Mouse (Mus musculus): ENCODE data around the gene Asphd2. TPM values are rescaled to one million over a fixed set of nuclear protein-coding genes. Genes with fewer than 3 reads are reported as not detected.

Asphd2 gene
- polyA plus RNA-seq, 2 experiments = 23.1 to 26.1 TPM

GRCm38 (mm10) chr5:112343205-112343595, 51.5 kb downstream of the Asphd2 start:
- Histone ChIP-seq H3K27ac (replicated peaks; ENCODE audit: low read depth, low read length) (0 out of 2 replicates have a peak overlapping the region, but pooled peaks have one; percentile 48), H3K4me1 (ENCODE audit: control insufficient read depth, insufficient read depth, low read length) (peaks cover 10% of the 10 kb centered on the region), H3K4me2 (replicated peaks; ENCODE audit: low read depth, low read length, severe bottlenecking) (peak overlapping the region; percentile 71), H3K4me3 (replicated peaks; ENCODE audit: low read length) (peak overlapping the region; percentile 78), H3K36me3 (ENCODE audit: control insufficient read depth, insufficient read depth, low read length) (peaks cover 20% of the 10 kb centered on the region), H3K9me3 (ENCODE audit: control insufficient read depth, low read length) (no peaks in the 10 kb centered on the region), H3K27me3 (ENCODE audit: control insufficient read depth, insufficient read depth, low read length) (no peaks in the 10 kb centered on the region), H3K9ac (ENCODE audit: low read depth, low read length, severe bottlenecking) (peak overlapping the region; percentile 73)
- TF ChIP-seq POLR2A (IDR thresholded peaks at IDR 0.05; ENCODE audit: borderline replicate concordance, extremely low read depth, insufficient read depth, insufficient read length) = no peak
- DNase-seq (ENCODE audit: low spot score) (no peak), ATAC-seq (ENCODE audit: low FRiP score, low read depth) (peak; percentile 60)
- under 1% methylated on average over 19 of the region's 24 CpGs for WGBS

- peak; percentile 87 for ATAC-seq (ENCODE audit: low FRiP score, low read depth)
- H3K9me3 ChIP-seq (ENCODE audit: control insufficient read depth, low read length) = no peaks in the 10 kb centered on the region
- 0 out of 2 replicates have a peak within 1 kb of the TSS, but pooled peaks have one; percentile 48 for H3K27ac ChIP-seq (replicated peaks; ENCODE audit: low read depth, low read length)
- whole genome bisulfite sequencing = 3% methylated on average over 32 of the region's 64 CpGs
- no peaks in the 10 kb centered on the region for H3K27me3 ChIP-seq (ENCODE audit: control insufficient read depth, insufficient read depth, low read length)
- TF ChIP-seq POLR2A (IDR thresholded peaks at IDR 0.05; ENCODE audit: borderline replicate concordance, extremely low read depth, insufficient read depth, insufficient read length) = no peak
- H3K4me1 ChIP-seq (ENCODE audit: control insufficient read depth, insufficient read depth, low read length) = peaks cover 10% of the 10 kb centered on the region
- peaks cover 21% of the 10 kb centered on the region for H3K36me3 ChIP-seq (ENCODE audit: control insufficient read depth, insufficient read depth, low read length)
- peak within 1 kb of the TSS; percentile 78 for H3K4me3 ChIP-seq (replicated peaks; ENCODE audit: low read length)
- H3K9ac ChIP-seq (ENCODE audit: low read depth, low read length, severe bottlenecking) = peak within 1 kb of the TSS; percentile 73
- DNase-seq (ENCODE audit: low spot score) = peak; percentile 67
- H3K4me2 ChIP-seq (replicated peaks; ENCODE audit: low read depth, low read length, severe bottlenecking) = peak within 1 kb of the TSS; percentile 71
Measured at GRCm38 (mm10) chr5:112342463-112343204, 52.0 kb downstream of the Asphd2 start, which contains the start of the genes Srrd and Hps4. Gene Srrd, minus strand, starts transcription at chr5:112343040. Gene Hps4, plus strand, starts transcription at chr5:112343083.

- no peak for ATAC-seq (ENCODE audit: low FRiP score, low read depth)
- Histone ChIP-seq H3K27me3 (ENCODE audit: control insufficient read depth, insufficient read depth, low read length) (no peaks in the 10 kb centered on the region), H3K9ac (ENCODE audit: low read depth, low read length, severe bottlenecking) (no peak overlapping the region), H3K36me3 (ENCODE audit: control insufficient read depth, insufficient read depth, low read length) (peaks cover 50% of the 10 kb centered on the region), H3K4me2 (replicated peaks; ENCODE audit: low read depth, low read length, severe bottlenecking) (no peak overlapping the region), H3K27ac (replicated peaks; ENCODE audit: low read depth, low read length) (no peak overlapping the region), H3K4me3 (replicated peaks; ENCODE audit: low read length) (no peak overlapping the region), H3K4me1 (ENCODE audit: control insufficient read depth, insufficient read depth, low read length) (peaks cover 10% of the 10 kb centered on the region), H3K9me3 (ENCODE audit: control insufficient read depth, low read length) (no peaks in the 10 kb centered on the region)
- DNase-seq (ENCODE audit: low spot score) = no peak
- TF ChIP-seq POLR2A (IDR thresholded peaks at IDR 0.05; ENCODE audit: borderline replicate concordance, extremely low read depth, insufficient read depth, insufficient read length) = no peak
- WGBS = 52% methylated on average over 7 of the region's 7 CpGs
Measured at GRCm38 (mm10) chr5:112339215-112339614, 55.5 kb downstream of the Asphd2 start.

GRCm38 (mm10) chr5:112337004-112337403, 57.7 kb downstream of the Asphd2 start:
- Histone ChIP-seq H3K4me1 (ENCODE audit: control insufficient read depth, insufficient read depth, low read length) (no peaks in the 10 kb centered on the region; the same call in 1 of the 2 replicates), H3K4me2 (replicated peaks; ENCODE audit: low read depth, low read length, severe bottlenecking) (no peak overlapping the region), H3K27ac (replicated peaks; ENCODE audit: low read depth, low read length) (no peak overlapping the region), H3K9ac (ENCODE audit: low read depth, low read length, severe bottlenecking) (no peak overlapping the region), H3K9me3 (ENCODE audit: control insufficient read depth, low read length) (no peaks in the 10 kb centered on the region), H3K27me3 (ENCODE audit: control insufficient read depth, insufficient read depth, low read length) (no peaks in the 10 kb centered on the region), H3K4me3 (replicated peaks; ENCODE audit: low read length) (no peak overlapping the region), H3K36me3 (ENCODE audit: control insufficient read depth, insufficient read depth, low read length) (peaks cover 71% of the 10 kb centered on the region)
- TF ChIP-seq POLR2A (IDR thresholded peaks at IDR 0.05; ENCODE audit: borderline replicate concordance, extremely low read depth, insufficient read depth, insufficient read length) = no peak
- ATAC-seq (ENCODE audit: low FRiP score, low read depth) (no peak), DNase-seq (ENCODE audit: low spot score) (no peak)
- 93% methylated on average over 22 of the region's 22 CpGs for WGBS

GRCm38 (mm10) chr5:112335473-112335872, 59.2 kb downstream of the Asphd2 start:
- H3K27me3 ChIP-seq (ENCODE audit: control insufficient read depth, insufficient read depth, low read length) = no peaks in the 10 kb centered on the region
- ATAC-seq (ENCODE audit: low FRiP score, low read depth) = no peak
- 36% methylated on average over 2 of the region's 2 CpGs for WGBS

More at GRCm38 (mm10) chr5:112335473-112335872, 59.2 kb downstream of the Asphd2 start:
- no peak for TF ChIP-seq POLR2A (IDR thresholded peaks at IDR 0.05; ENCODE audit: borderline replicate concordance, extremely low read depth, insufficient read depth, insufficient read length)
- no peaks in the 10 kb centered on the region for H3K9me3 ChIP-seq (ENCODE audit: control insufficient read depth, low read length)
- DNase-seq (ENCODE audit: low spot score) = peak; percentile 15
- no peak overlapping the region for H3K9ac ChIP-seq (ENCODE audit: low read depth, low read length, severe bottlenecking)
- H3K27ac ChIP-seq (replicated peaks; ENCODE audit: low read depth, low read length) = no peak overlapping the region
- no peaks in the 10 kb centered on the region for H3K4me1 ChIP-seq (ENCODE audit: control insufficient read depth, insufficient read depth, low read length)
- H3K4me2 ChIP-seq (replicated peaks; ENCODE audit: low read depth, low read length, severe bottlenecking) = no peak overlapping the region
- H3K36me3 ChIP-seq (ENCODE audit: control insufficient read depth, insufficient read depth, low read length) = peaks cover 83% of the 10 kb centered on the region
- H3K4me3 ChIP-seq (replicated peaks; ENCODE audit: low read length) = no peak overlapping the region

Other genes starting within 250 kb of the Asphd2 start
- gene Cryba4, start 142.3 kb downstream of the Asphd2 start, polyA plus RNA-seq (2012; rRNA removed) = 1.2 and 2.3 TPM in 2 replicates
- gene Cryba4, start 142.3 kb downstream of the Asphd2 start, polyA plus RNA-seq (2014; fragmentation: Nextera tagmentation; extraction: Ambion mirVana) = 1.8 and 2.1 TPM in 2 replicates
- 0.50 and 0.54 TPM in 2 replicates for gene Crybb1, start 139.1 kb downstream of the Asphd2 start, polyA plus RNA-seq (2012; rRNA removed)
- 1.9 and 2.2 TPM in 2 replicates for gene Crybb1, start 139.1 kb downstream of the Asphd2 start, polyA plus RNA-seq (2014; fragmentation: Nextera tagmentation; extraction: Ambion mirVana)
- 37.0 and 41.4 TPM in 2 replicates for gene Tpst2, start 118.2 kb downstream of the Asphd2 start, polyA plus RNA-seq (2012; rRNA removed)
- gene Tpst2, start 118.2 kb downstream of the Asphd2 start, polyA plus RNA-seq (2014; fragmentation: Nextera tagmentation; extraction: Ambion mirVana) = 39.7 and 46.5 TPM in 2 replicates
- 33.4 and 35.2 TPM in 2 replicates for gene Tfip11, start 68.5 kb downstream of the Asphd2 start, polyA plus RNA-seq (2012; rRNA removed)
- gene Tfip11, start 68.5 kb downstream of the Asphd2 start, polyA plus RNA-seq (2014; fragmentation: Nextera tagmentation; extraction: Ambion mirVana) = 23.1 and 25.9 TPM in 2 replicates
- 60.7 and 72.0 TPM in 2 replicates for gene Srrd, start 51.8 kb downstream of the Asphd2 start, polyA plus RNA-seq (2012; rRNA removed)
- 43.7 and 46.6 TPM in 2 replicates for gene Srrd, start 51.8 kb downstream of the Asphd2 start, polyA plus RNA-seq (2014; fragmentation: Nextera tagmentation; extraction: Ambion mirVana)
- gene Hps4, start 51.8 kb downstream of the Asphd2 start, polyA plus RNA-seq (2012; rRNA removed) = 52.5 and 72.0 TPM in 2 replicates
- gene Hps4, start 51.8 kb downstream of the Asphd2 start, polyA plus RNA-seq (2014; fragmentation: Nextera tagmentation; extraction: Ambion mirVana) = 28.0 and 31.9 TPM in 2 replicates
- not detected in 2 replicates for gene Gm6583, start 38.8 kb downstream of the Asphd2 start, polyA plus RNA-seq (2012; rRNA removed)
- gene Gm6583, start 38.8 kb downstream of the Asphd2 start, polyA plus RNA-seq (2014; fragmentation: Nextera tagmentation; extraction: Ambion mirVana) = 0.08 and 0.22 TPM in 2 replicates
- gene Gm6588, start 54.6 kb upstream of the Asphd2 start, polyA plus RNA-seq (2012; rRNA removed) = not detected in 2 replicates
- not detected in 2 replicates for gene Gm6588, start 54.6 kb upstream of the Asphd2 start, polyA plus RNA-seq (2014; fragmentation: Nextera tagmentation; extraction: Ambion mirVana)
- 1.8 and 2.1 TPM in 2 replicates for gene Sez6l, start 182.3 kb upstream of the Asphd2 start, polyA plus RNA-seq (2012; rRNA removed)
- 0.83 and 0.89 TPM in 2 replicates for gene Sez6l, start 182.3 kb upstream of the Asphd2 start, polyA plus RNA-seq (2014; fragmentation: Nextera tagmentation; extraction: Ambion mirVana)